Mouse (Mus musculus) left cerebral cortex, adult 9 months (tissue): Measurements from ENCODE around the gene Spsb4.
A peak's percentile ranks its signal among the peaks of the same experiment; 100 is the strongest.

Source experiments
- DNase-seq, 2 experiments: peaks; one replicate each; pipeline ENCODE4 v3.0.0; 2022; ENCODE audit warnings: low spot score in 2 of 2

The Spsb4 gene

DNA sequence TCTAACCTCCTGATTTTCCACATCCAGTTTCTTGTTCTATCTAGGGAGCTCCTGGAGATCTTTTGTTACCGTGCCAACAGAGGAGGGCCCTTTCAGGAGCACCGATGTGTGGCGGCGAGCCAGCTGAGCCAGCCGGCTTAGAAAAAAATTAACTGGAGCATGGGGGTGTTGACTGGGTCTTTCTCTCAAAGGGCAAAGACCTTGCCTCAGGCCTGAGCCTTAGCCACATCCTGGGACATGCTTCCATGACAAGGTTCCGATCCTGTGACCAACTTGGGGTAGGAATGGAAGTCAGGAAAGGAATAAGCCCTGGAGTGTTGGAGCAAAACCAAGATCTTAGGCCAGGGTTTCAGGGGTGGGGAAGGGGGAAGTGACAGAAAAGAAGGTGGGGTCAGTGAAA lies 2.9 kb downstream of the Spsb4 start:
- DNase-seq: peak in 1 of 2 experiments; percentile 11

DNA sequence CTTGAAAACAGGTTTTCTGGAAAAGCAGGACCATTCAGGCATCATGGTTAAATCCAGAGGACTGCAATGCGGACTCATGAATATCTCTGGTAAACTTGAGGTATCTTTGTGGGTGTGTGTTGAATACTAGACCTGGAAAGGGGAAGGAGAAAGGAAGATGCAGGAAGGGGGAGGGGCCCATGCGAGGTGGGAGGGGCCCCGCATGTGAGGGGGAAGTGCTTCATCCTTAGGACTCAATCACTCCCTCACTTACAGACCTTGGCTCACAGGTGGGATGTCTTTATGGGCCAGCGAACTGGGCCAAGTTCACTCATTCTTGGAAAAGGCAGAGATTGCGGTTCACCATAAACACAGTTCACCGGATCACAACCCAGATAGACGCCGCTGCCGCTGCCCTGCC lies 4.9 kb downstream of the Spsb4 start:
- DNase-seq: no peak

DNA sequence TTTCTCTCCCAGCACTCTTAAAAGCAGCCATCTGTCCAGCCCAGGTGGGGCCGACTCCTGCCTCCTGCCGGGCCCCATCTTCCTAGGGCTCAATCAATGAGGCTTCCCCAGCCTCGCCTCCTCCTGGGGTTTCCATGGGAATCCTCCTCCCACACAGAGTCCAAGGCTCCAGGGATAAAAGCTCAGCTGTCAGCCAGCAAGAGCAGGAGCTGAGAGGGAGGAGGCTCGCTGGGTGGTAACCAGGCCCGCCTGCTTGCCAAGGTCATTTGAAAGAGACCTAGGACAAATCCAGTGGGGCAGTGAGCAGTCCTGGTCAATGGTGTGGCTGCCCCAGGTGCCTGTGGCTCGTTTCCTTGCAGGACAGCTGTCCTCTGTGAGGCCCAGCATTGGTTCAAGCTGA lies 5.5 kb downstream of the Spsb4 start:
- DNase-seq: peak in 1 of 2 experiments; percentile 60

DNA sequence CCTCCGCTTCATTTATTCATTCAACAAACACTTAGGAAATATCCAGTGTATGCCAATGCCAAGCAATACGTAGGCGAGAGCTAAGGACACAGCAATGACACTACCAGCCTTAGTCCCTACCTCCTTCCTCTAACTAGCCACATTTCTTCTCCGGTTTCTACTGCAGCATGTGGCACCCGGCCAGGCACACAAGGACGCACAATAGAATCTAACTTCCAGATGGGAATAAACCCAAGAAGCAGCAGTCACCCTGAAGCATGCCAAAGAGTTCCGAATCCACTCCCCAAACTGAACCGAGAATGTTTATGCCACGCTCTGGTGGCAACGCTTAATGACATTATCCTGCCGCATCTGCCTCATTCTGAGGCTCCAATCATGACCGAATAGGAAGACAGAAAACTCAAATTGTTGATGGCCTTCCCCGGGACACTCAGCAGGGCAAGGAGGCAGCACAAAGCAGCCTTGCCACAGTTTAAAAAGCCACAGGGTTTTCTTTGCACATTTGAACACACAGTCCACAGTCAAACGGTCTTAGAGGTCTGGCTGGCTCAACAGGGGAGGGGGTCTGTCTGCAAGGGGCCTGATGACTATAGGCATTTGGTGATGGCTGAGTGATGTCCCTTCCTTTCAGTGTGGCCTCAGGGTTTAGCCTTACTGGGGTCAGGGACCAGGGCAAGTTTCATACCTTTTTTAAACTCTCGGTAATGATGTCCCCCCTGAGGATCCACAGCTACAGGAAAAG lies 7.0 kb downstream of the Spsb4 start:
- peak in 1 of 2 experiments; percentile 39 for DNase-seq

DNA sequence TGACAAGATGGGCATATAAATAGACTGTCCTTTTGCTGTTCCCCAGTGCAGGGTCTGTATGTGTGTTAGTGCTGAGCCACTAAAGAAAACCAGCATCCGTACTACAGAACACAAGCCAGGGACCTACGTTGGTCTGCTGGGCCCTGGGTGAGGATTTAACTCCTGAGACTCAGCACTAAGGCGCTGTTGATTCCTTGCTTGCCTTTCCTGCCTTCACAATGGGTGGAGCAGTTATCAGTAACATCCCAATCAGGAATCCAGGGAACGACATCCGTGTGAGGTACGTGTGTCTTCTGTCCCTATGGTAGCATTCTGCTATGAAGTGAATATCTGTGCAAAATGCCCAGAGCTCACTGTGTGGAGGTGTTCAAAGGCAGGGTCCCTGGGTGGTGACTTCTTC lies 8.2 kb downstream of the Spsb4 start:
- no peak for DNase-seq

DNA sequence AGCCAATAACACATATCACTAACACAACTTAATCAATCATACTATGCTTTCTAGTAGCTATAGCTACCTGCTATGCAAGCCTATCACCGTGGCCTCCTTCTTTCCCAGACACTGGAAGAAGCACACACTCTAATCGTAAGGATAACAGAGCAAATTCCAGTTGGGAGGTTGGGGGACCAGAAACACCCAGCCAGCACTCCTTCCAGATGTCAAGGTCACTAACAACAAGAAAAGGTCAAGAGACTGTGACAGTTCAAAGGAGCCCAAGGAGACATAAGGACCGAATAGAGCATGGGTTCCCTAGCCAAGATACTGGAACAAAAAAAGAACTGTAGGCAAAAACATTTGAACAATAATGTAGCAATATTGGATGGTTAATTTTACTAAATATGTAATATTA lies 13.9 kb downstream of the Spsb4 start:
- DNase-seq: no peak

DNA sequence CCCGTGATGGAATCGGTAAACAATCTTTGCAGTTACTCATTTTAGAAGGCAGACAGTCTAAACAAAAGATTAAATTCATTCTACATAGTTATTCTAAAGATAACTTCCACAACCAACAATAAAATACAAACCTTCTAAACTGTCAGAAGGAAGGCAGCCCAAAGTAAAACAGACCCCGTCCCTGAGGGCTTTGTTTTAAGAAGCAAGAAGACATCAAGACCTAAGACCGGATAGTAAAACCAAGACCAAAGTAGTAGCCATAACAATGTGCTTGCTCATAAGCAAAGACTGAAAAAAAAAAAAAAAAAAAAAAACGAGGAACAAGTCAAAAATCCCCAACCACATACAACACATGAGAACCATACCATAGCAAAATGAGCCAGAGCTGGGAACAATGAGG lies 15.5 kb downstream of the Spsb4 start:
- no peak for DNase-seq

DNA sequence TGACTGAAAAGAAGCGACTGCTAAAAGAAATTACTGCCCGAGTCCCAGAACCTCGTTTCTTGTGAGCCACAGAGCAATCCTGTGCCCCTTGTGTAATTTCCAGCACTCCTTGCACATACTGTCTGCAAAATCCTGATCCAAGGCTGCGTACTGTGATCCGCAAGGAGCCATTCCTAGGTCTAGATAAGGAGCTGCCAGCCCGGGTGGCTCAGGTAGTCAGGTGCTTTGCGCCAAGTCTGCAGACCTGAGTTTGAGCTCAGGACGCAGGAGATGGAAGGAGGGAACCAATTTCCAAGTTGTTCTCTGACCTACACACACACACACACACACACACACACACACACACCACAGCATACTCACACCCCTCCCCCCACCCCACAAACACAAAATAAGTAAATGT lies 16.0 kb downstream of the Spsb4 start:
- no peak for DNase-seq

DNA sequence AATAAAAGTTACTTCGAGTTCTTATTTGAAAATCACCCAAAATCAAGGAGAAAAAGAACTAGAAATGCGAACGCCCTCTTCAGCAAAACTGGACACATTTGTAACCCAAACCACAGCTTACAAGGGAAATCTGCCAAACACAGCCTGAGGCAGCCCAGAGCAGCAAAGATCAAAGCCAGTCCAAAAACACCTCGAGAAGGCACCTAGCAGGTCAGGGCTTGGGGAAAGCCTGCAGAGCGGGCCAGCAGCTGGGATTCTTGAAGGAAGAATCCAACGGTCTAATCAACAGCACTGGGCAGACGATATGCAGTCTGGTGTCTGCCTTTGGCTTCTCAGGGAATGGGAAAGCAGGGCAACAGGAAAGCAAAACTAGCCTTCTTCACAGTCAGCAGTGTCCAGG lies 16.6 kb downstream of the Spsb4 start:
- DNase-seq: no peak

DNA sequence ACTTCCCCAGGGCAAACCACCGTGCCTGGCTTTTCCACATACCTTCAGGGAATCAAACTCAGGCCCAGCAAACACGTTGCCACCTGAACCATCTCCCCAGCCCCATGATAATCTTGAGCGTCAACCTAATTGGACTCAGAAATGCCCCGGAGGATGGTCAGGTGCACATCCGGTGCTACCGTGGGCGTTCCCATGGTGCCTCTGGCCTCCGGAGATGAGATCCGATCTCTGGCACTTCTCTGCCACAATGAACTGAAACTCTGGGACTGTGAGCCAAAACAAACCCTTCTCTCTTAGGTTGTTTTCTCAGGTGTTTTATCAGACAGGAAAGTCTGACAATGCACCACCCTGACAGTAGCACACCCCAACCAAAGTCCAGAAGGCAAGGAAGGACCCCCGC lies 17.2 kb downstream of the Spsb4 start:
- DNase-seq: no peak

DNA sequence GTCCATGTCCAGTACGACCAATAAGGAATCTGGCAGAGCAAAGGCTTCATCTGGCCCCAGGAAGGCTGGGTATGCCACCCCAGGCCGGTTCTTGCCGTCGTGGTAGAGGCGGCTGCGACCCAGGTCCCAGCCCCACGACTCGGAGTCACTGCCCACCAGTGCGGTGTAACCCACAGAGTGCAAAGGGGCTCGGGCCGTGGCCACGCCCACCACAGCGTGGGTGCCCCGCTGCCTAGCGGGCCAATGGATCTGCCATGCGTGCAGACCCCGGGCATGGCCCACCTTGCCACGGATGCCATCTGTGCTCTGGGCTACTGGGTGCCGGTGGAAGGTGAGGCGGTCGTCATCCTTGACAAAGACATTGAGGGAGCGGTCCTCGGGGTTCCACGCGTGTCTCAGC lies 22.9 kb downstream of the Spsb4 start:
- no peak for DNase-seq

DNA sequence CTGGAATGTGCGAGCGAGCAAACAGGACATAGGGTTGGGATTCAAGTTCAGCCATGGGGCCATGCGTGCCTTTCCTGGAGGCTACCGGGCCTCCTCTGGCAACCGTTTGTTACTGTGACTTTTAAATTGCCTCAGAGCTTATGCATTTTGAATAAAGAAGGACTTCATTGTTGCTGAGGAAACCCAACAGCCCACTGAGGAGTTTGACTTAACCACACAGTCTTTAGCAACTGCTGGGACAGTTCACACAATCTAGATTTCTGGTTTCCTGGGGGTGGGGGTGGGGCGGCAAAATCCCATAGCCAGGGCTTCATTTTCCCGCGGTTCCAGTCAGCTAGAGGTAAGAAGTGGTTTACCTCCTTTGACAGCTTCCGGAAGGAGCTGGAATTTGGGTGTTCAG lies 23.9 kb downstream of the Spsb4 start:
- DNase-seq: no peak

DNA sequence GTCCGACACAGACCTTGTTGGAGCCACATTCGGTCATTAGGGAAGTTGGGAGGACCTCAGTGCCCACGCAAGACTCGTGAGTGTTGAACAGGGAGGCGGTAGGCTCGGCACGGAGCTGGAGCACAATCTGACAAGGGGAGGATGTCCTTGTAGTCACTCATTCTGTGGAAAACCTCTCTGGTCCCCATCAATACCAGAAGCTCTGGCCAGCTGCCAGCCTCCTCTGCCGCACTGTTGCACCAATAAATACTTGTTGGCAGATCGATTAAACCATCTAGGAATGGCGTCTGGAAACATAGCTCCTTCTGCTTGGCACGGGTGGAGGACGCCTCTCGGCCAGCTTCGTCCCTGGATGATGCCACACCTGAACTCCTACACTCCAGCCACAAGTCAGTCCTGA lies 27.5 kb downstream of the Spsb4 start:
- no peak for DNase-seq

DNA sequence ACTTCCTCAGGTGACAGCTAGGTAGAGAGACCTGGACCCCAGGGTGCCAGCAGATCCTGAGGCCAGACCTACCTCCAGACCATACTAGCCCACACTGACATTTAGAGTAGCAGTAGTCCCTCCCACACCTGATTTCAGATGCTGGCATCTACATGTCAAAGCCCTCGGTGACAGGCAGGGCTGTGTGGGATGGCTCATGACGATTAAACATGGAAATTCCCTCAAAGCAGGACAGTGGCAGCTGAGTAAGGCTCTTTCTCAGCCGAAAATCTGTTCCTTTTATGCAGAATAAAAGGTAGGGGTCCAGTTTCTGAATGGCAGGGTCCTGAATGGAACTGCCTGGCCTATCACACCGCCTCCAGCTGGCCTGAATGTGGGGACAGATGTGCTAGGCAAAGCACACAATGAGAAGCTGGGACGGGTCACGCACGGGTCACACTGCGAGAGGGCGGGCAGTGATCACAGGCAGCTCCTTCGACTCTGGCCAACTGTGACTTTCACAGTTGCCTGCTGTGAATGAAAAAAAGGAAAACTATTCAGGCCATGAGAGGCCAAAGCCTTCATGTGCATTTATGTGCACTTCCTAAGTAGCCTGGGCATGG lies 29.2 kb downstream of the Spsb4 start:
- DNase-seq: no peak

DNA sequence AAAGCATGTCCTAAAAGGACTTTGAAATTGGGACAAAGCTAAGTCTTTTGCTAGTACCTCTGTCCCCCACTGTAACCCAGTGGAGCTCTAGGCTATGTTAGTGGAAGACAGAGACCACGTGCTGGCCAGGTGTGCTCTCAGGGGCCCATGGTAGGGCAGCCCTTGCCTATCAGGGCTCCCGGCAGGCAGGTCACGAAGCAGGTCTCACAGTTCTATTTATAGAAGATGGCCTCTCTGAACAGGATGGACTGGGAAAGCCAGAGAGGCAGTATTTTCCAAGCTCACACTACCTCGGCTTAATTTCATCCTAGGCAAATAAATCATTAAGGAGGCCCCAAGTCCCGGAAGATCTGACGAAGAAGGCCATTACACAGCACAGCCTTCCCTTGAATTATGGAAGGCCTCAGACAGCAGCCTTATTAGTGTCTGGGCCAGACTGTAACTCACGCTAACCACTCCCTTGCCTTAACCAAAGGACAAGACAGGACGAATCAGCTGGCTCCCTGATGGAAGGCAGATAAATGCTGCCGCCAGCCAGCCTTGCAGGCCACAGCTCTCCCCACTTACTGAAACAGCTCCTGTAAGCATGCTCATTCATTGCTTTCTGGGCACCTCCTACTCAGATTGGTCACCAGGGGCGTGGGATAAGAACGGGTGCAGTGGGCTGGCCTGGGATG lies 31.7 kb downstream of the Spsb4 start:
- DNase-seq: no peak

DNA sequence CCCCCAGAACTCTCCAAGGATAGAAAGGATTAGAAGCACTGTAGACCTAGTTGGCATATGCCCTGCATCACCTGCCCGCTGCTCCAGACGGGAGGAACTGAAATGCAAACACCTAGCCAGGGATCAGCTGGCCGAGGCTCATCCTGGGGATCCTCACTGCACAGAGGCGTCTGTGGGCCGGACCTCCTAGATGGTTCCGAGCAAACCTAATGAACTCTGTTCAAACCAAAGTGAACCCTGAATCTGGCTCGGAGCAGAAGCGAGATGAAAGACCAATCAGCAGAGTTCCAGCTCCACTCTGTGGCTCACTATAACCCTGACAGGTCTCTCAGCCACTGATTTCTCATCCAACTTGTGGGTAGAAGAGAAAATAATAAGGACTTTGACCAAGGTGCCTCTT lies 34.6 kb downstream of the Spsb4 start:
- DNase-seq: no peak

DNA sequence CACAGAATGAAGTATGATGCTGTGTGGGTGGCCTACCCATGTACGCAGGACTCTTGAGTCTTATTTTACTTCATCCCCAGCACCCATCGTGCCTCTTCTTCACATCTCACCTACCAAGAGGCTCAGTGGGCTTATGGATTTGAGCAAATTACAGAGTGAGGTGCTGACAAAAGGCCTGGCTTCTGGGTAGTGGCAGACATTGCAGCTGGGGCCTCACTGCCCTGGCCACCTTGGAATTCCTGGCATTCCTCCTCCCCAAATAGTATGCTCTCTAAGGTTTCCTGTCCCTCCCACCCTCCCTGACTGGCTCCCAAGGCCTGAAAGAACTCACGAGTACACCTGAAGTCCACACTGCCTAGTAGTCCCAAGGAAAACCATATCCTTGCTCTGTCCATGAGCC lies 35.7 kb downstream of the Spsb4 start:
- no peak for DNase-seq

DNA sequence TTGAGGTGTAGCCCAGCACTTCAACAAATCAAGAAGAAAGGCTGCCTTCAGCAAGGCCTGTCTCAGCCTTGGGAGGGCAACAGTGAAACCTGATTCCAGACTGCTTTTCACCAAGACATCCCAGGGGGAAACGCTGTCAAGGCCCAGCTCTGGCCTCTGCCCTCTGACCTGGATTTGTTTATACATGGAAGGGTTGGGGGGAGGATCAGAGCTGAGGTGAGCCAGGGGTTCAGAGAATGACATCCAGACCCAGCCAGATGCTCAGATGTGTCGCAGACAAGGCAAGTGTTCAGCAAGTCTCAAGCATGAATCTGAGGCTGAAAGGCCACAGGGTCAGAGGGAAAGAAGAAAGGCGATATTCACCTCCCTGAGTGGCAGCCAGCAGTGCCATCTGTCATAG lies 36.3 kb downstream of the Spsb4 start:
- no peak for DNase-seq

DNA sequence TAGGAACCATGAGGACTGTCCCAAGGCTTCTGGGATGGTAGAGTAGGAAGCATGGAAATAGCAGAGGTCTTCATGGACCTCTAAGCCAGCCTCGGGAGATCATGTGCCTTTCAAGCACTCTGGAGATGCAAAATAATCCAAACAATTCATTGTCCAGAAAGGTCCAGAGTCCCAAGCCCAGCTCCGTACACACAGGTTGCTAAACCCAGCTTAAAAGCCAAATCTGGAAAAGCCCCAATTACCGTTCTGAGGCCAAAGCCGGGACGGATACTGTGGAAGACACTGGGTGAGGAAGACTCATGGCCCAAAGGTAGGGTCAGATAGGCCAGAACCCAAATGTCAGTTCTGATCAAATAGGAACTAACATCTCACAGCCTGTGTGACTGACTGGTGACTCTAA lies 36.8 kb downstream of the Spsb4 start:
- no peak for DNase-seq

DNA sequence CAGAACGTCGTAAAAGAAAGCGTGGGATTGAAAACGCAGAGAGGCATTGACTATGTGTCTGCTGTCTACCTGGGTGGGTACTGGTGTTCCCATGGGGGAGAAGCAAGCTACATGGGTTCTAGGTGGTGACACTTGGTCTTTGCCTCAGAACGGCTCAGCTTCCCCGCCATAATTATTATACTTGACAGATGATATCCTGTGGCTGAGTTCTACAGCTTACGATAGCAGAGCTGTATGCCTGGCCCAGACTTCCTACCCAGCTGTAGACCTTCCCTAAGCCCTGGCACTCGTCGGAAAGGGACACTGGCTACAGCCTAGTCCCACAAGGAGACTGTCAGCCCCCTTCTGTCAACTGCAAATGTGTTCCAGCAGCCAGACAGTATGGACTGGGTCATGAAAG lies 37.5 kb downstream of the Spsb4 start:
- no peak for DNase-seq

DNA sequence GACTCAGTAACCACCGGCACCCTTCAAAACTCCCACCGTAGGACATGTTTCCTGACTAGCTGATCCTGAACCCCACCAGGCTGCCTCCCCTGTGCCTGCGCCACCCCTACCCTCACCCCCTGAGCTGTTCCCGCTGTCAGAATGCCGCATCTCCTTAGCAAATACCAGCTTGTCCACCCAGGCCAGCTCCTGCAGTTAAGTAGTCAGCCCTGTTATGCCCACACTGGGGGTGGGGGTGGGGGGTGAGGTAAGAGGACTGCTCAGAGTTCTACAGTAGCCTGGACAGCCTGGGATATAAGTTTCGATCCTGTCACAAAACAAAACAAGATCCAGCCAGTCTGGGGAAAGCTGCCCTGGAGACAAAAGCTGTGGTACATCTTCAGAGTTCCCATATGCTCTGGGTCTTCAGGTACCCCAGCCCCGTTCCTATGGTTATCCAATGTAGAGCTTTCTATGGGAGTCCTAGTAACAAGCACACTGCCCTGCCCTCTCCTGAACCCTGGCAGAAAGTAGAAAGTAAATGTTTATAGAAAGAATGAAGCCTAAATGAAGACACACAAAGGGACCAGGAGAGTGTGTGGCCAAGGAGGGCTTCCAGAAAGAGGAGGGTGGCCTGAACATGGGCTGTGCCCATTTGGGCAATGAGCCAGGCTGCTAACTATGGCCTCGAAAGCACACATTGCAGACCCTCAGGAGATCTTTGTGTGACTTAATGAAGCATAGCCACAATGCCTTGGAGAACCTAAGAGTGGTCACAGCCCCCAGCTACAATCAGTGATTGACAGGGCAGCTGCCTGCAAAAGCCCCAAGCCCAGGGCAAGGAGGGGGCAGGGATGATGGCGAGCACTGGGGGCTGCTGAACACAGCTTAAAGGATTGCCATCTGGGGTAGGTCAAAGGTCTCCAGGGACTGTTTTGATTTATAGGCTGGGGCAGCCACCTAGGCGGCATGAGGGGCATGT lies 38.3 kb downstream of the Spsb4 start:
- no peak for DNase-seq

DNA sequence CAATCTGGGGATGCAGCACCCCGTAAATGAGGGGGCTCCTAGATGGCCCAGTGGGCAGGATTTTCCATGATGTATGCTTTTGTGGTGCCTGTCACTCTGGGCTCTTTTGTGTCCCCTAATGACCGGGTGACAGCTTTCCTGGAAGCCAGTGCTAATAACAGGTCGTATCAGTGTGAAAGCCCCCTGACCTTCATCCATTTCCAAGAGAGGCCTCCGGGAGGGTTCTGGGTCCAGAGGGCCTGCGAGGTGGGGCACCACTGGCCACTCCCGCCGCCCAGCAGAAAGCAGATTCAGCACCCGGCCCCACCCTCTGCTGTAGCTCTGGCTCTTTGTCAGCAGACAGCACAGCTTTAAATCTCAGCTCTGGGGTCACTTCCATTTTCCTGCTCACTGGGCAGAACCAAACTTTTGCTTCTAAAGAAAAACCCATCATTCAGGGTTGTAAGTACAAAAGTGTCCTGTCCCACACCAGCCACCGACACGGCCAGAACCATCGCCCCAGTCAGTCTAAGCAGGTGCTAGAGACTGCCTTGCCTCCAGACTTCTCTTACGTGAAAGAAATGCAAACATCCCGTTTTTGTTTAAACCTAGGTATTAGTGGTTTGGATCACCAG lies 39.1 kb downstream of the Spsb4 start:
- no peak for DNase-seq
